Mouse (Mus musculus) limb, embryonic 13.5 days (tissue): ENCODE results near the gene Ece1. TPM values are rescaled to one million over a fixed set of nuclear protein-coding genes. Genes with fewer than 3 reads are reported as not detected.

Experiments used
- ATAC-seq: fragments of 200-750 bp; cut with Nextera tagmentation; 2 replicates; pipeline ENCODE4 v1.8.0; 2017; ENCODE audit warnings: low read depth, moderate number of reproducible peaks, moderate TSS enrichment; ENCODE audit not compliant: low FRiP score
- H3K27ac ChIP-seq: fragments of 300-500 bp; sonication (generic); 2 replicates; pipeline ENCODE4 v1.5.1; 2015; ENCODE audit warnings: inconsistent platforms, mild to moderate bottlenecking, moderate library complexity
- H3K27me3 ChIP-seq: fragments of 300-500 bp; sonication (generic); 2 replicates; pipeline ENCODE4 v1.6.1; 2015; ENCODE audit warnings: mild to moderate bottlenecking, inconsistent platforms
- H3K36me3 ChIP-seq: fragments of 300-500 bp; sonication (generic); 2 replicates; pipeline ENCODE4 v1.6.1; 2015; ENCODE audit warnings: inconsistent platforms, mild to moderate bottlenecking, moderate library complexity
- H3K4me1 ChIP-seq: fragments of 300-500 bp; sonication (generic); 2 replicates; pipeline ENCODE4 v1.6.1; 2015; ENCODE audit warnings: inconsistent platforms
- H3K4me2 ChIP-seq: fragments of 300-500 bp; sonication (generic); replicated peaks from 2 replicates; pipeline ENCODE4 v1.6.1; 2015; ENCODE audit warnings: inconsistent platforms, mild to moderate bottlenecking, moderate library complexity
- H3K4me3 ChIP-seq: fragments of 300-500 bp; sonication (generic); 2 replicates; pipeline ENCODE4 v1.5.1; 2015; ENCODE audit warnings: moderate library complexity, mild to moderate bottlenecking, inconsistent platforms
- H3K9ac ChIP-seq: fragments of 300-500 bp; sonication (generic); 2 replicates; pipeline ENCODE4 v1.6.1; 2015; ENCODE audit warnings: mild to moderate bottlenecking, inconsistent platforms
- H3K9me3 ChIP-seq: fragments of 300-500 bp; sonication (generic); 2 replicates; pipeline ENCODE4 v1.6.1; 2016; ENCODE audit warnings: inconsistent platforms
- WGBS: fragments of 180-500 bp; shearing (Covaris S2); methylation state at CpG from one replicate; pipeline ENCODE4 v1.1.7; 2015; 5-methylcytosine and 5-hydroxymethylcytosine counted together
- polyA plus RNA-seq: library from polyadenylated mRNA; unstranded; fragments of >200 nt; fragmentation: Nextera tagmentation; extraction: Ambion mirVana; gene quantifications from 2 replicates; pipeline ENCODE4 v1.2.1, GENCODE M21; 2015

The Ece1 gene
- polyA plus RNA-seq, 1 experiment from 2014 or later = 29.2 TPM

DNA sequence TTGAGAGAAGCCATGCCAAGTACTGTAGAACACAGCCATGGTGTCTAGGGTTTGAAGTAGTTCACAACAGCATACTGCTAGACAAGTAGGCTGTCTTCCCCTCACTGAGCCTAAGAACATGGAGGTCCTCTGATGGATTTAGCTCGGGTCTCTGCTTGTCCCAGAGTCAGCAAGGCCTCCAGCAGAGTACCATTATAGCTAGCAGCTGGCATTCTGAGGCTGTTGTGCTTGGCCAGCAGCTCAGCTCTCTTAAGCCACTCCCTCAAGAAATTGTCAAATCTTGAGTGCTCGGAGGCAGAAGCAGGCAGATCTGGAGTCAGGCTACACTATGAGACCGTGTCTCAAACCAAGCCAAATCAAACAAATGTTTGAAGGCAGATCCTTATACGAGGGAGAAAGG, 136.2 kb downstream of the Ece1 start:
- peaks cover 63% of the 10 kb centered on the region for H3K36me3 ChIP-seq
- WGBS = 77% methylated on average over 4 of the region's 4 CpGs
- no peak for ATAC-seq

DNA sequence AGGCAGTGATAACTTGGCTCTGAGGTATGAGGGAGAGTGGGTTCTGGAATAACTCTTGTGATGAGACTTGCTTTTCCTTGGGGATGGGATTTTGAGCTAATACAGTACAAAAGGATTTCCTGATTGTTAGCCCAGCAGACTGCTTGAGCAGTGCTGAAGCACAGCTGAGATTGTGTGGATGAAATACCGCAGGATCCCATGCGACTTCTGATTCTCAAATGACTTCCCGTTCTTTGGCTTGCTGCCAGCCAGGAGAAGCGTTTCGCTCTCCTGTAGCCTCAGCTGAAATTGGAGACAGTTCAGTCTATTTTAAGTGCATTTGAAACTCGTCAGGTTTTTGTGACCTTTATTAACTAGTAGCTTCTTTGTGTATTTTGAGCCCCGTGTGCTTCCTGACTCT, 138.6 kb downstream of the Ece1 start:
- Histone ChIP-seq H3K27me3 (no peaks in the 10 kb centered on the region), H3K4me2 (no peak overlapping the region), H3K27ac (no peak overlapping the region), H3K9me3 (no peaks in the 10 kb centered on the region), H3K36me3 (peaks cover 82% of the 10 kb centered on the region), H3K9ac (no peak overlapping the region), H3K4me1 (peaks cover 21% of the 10 kb centered on the region), H3K4me3 (no peak overlapping the region)
- WGBS = 25% methylated on average over 7 of the region's 7 CpGs
- ATAC-seq = 0 out of 2 replicates have a peak, but pooled peaks have one; percentile 44

More for the DNA sequence above, 136.2 kb downstream of the Ece1 start:
- Histone ChIP-seq H3K4me3 (no peak overlapping the region), H3K9me3 (no peaks in the 10 kb centered on the region), H3K27ac (no peak overlapping the region), H3K4me2 (no peak overlapping the region), H3K27me3 (no peaks in the 10 kb centered on the region), H3K4me1 (peaks cover 33% of the 10 kb centered on the region), H3K9ac (no peak overlapping the region)

DNA sequence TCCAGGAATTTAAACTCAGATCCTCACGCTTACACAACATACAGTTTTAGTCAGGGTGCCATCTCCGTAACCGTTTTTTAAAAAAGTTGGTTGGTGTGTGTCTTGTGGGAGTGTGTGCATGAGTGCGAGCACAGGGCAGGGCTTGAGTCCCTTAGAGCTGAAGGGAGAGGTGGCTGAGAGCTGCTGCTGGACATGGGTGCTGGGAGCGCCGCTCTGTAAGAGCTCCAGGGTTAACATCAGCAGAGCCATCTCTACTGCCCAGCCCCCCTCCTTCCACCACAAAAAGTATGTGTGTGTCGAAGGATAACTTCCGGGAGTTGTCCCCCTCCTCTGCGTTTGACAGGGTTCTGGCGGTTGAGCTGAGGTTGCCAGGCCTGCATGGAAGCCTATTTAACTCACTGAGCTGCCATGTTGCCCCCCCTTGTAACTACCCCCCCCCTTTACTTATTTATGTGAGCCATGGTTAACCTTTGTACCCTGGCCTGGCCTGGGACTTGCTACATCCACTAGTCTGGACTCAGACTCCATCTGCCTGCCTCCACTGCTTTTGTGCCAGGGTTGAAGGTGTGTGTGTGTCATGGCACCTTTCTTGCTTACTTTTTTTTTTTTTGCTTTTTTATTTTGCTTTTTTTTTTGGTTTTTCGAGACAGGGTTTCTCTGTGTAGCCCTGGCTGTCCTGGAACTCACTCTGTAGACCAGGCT, 142.0 kb downstream of the Ece1 start:
- 87% methylated on average over 11 of the region's 11 CpGs for WGBS
- H3K4me3 ChIP-seq = no peak overlapping the region
- no peak overlapping the region for H3K9ac ChIP-seq
- H3K4me2 ChIP-seq = no peak overlapping the region
- H3K9me3 ChIP-seq = no peaks in the 10 kb centered on the region
- H3K36me3 ChIP-seq = peaks cover 76% of the 10 kb centered on the region
- H3K27ac ChIP-seq = no peak overlapping the region
- ATAC-seq = no peak
- peaks cover 10% of the 10 kb centered on the region for H3K4me1 ChIP-seq
- H3K27me3 ChIP-seq = no peaks in the 10 kb centered on the region

DNA sequence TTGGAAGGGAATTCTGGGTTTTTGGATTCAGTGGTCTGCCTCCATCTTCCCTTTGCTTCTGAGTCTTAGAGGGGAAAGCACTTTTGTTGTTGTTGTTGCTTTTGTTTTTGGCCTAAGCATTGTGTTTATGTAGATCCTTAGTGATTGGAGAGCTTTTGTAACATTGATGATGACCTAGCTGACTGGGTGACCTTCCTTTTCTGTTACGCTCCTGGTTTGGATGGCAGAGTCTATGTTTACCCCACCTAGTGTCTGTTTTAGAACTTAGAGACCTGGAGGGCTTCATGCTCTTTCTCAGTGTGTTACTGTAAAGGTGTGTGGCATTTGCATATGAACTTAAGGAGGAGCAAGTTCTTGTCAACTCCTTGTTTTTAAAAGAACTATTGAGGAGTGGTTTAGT, 143.7 kb downstream of the Ece1 start:
- H3K36me3 ChIP-seq = peaks cover 78% of the 10 kb centered on the region
- H3K4me2 ChIP-seq = no peak overlapping the region
- H3K27me3 ChIP-seq = no peaks in the 10 kb centered on the region
- no peak for ATAC-seq
- H3K4me1 ChIP-seq = peaks cover 2% of the 10 kb centered on the region
- WGBS = 100% methylated on average over 1 of the region's 1 CpGs
- no peak overlapping the region for H3K27ac ChIP-seq
- H3K4me3 ChIP-seq = no peak overlapping the region
- no peaks in the 10 kb centered on the region for H3K9me3 ChIP-seq
- H3K9ac ChIP-seq = no peak overlapping the region

DNA sequence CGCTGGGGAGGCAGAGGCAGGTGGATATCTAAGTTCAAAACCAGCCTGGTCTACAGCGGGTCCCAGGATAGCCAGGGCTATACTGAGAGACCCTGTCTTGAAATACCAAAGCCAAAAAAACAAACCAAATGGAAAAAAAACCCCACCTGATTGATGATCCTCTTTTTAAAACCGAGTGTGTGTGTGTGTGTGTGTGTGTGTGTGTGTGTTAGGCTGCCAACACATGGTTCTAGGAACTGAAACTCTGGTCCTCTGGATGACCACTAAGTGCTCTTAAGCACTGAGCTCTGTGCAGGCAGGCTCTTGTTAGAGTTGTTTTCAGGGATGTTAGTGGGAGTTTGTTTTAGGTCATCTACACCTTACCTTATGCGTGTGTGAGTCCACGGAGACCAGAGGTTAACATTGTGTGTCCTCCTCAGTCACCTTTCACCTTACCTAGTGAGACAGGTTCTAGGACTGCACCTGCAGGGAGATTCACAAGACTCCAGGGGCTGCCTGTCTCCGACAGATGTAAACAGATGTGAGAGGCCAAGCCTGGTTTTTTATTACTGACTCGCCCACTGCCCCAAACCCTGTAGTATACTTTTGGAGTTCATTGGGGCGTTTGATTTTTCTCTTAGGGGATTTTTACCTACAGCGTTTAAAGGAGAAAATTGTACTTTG, 145.0 kb downstream of the Ece1 start:
- Histone ChIP-seq H3K36me3 (peaks cover 83% of the 10 kb centered on the region), H3K9ac (no peak overlapping the region), H3K4me1 (no peaks in the 10 kb centered on the region), H3K9me3 (no peaks in the 10 kb centered on the region), H3K27me3 (no peaks in the 10 kb centered on the region), H3K4me2 (no peak overlapping the region), H3K4me3 (no peak overlapping the region), H3K27ac (no peak overlapping the region)
- 72% methylated on average over 9 of the region's 9 CpGs for WGBS
- no peak for ATAC-seq

DNA sequence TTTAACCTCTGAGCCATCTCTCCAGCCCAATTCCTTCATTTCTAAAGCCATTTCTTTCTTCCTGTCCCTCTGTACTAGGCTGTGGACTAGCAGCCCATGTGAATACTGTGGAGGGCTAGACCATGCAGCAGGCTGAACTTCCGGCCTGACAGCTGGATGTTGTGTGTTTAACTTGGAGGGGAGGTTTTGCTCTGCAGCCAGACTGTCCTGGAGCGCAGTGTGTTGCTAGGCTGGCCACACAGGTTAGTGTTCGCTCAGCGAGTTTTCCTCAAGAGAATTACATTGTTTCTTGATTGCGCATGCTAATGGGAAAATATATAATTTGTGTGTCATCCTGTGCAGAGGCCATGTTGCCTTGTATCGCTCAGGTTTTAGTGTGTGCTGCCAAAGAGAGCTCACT, 146.6 kb downstream of the Ece1 start:
- 96% methylated on average over 6 of the region's 6 CpGs for WGBS
- ATAC-seq = no peak

DNA sequence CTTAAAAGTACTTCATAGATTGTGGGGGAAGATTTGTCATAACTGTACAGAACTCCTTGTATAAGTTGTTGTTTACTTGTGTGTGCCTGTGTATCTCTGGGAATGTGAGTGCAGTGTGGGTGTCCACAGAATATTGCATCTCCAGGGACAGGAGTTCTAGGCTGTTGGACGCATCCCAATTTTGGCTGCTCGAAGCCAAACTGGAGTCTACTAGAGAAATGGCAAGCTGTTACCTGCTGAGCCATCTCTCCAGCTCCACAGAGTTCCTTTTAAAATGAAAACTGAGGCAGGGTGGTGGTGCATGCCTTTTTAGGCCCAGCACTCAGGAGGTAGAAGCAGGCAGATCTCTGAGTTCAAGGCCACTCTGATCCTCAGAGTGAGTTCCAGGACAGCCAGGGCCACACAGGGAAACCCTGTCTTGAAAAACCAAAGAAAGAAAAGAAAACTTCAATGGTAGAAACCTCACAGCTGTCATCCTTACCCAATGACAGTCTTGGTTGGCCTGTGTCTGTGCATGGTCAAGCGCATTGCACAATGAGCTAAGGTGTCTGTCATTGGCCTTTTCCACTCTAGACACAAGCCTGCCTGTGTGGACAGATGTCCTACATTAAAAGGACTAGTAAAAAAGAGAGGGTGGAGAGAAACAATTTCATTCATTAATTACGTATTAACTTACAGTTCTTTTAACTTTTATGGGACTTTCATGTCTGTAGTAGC, 147.9 kb downstream of the Ece1 start:
- 94% methylated on average over 4 of the region's 4 CpGs for WGBS
- Histone ChIP-seq H3K9ac (no peak overlapping the region), H3K36me3 (peaks cover 80% of the 10 kb centered on the region)

More for the DNA sequence above, 146.6 kb downstream of the Ece1 start:
- H3K4me2 ChIP-seq = no peak overlapping the region
- no peaks in the 10 kb centered on the region for H3K9me3 ChIP-seq
- peaks cover 83% of the 10 kb centered on the region for H3K36me3 ChIP-seq
- no peaks in the 10 kb centered on the region for H3K27me3 ChIP-seq
- H3K4me1 ChIP-seq = no peaks in the 10 kb centered on the region
- no peak overlapping the region for H3K27ac ChIP-seq
- H3K9ac ChIP-seq = no peak overlapping the region
- H3K4me3 ChIP-seq = no peak overlapping the region

DNA sequence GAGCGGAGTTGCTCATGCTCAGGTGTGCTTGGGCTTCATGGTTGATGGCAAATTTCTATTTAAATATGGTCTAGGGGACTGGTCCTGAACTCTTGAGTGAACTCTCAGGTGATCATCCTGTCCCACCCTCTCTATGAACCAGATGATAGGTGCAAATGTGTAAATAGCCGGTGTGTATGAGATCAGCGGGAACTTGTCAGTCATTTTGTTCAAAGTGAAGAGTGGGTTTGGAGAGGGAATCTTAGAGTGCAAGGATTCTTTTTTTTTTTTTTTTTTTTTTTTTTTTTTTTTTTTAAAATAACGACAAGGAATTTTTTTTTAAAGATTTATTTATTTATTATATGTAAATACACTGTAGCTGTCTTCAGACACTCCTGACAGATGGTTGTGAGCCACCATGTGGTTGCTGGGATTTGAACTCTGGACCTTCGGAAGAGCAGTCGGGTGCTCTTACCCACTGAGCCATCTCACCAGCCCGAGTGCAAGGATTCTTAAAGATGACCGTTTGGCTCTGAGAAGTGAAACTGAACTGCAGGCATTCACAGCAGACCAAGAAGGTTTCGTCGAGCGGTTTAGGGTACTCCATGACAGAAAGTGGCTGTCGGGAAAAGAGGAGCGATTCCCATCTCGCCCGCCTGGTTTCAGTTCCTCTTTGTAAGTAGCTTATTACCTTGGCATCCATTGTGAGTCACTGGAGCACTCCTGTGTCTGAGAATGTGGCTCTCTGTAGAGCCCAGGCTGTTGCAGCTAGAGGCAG, 151.9 kb downstream of the Ece1 start:
- ATAC-seq = no peak
- no peak overlapping the region for H3K9ac ChIP-seq
- H3K4me3 ChIP-seq = no peak overlapping the region
- H3K27me3 ChIP-seq = no peaks in the 10 kb centered on the region
- H3K4me1 ChIP-seq = 0 out of 2 replicates have a peak, but pooled peaks cover 6% of the 10 kb centered on the region
- 92% methylated on average over 15 of the region's 15 CpGs for WGBS
- no peak overlapping the region for H3K4me2 ChIP-seq
- H3K9me3 ChIP-seq = no peaks in the 10 kb centered on the region
- H3K36me3 ChIP-seq = peaks cover 88% of the 10 kb centered on the region
- H3K27ac ChIP-seq = no peak overlapping the region

More for the DNA sequence above, 147.9 kb downstream of the Ece1 start:
- Histone ChIP-seq H3K9me3 (no peaks in the 10 kb centered on the region), H3K27ac (no peak overlapping the region), H3K4me3 (no peak overlapping the region), H3K4me2 (no peak overlapping the region), H3K27me3 (no peaks in the 10 kb centered on the region), H3K4me1 (no peaks in the 10 kb centered on the region)
- no peak for ATAC-seq

Other genes starting within 250 kb of the Ece1 start
- 10.7 and 11.4 TPM in 2 replicates for gene Rap1gap, start 197.5 kb upstream of the Ece1 start, polyA plus RNA-seq
- gene Alpl, start 65.9 kb upstream of the Ece1 start, polyA plus RNA-seq = 12.0 and 15.3 TPM in 2 replicates
- 38.4 and 38.6 TPM in 2 replicates for gene Eif4g3, start 130.8 kb downstream of the Ece1 start, polyA plus RNA-seq